Mouse (Mus musculus) large intestine, adult 2 months (tissue): Measurements from ENCODE around the gene Taf12. TPM values are rescaled to one million over a fixed set of nuclear protein-coding genes. Genes with fewer than 3 reads are reported as not detected.

ENCODE experiments used
- polyA plus RNA-seq: library from polyadenylated mRNA; depleted of rRNA; stranded (reverse); fragments of >200 nt; gene quantifications from 2 replicates; pipeline ENCODE4 v1.2.3, GENCODE M21; 2012; rRNA removed

The Taf12 gene
- polyA plus RNA-seq, 1 experiment, result 12.7 TPM

Other genes starting within 250 kb of the Taf12 start
- 0.04 and 0.12 TPM in 2 replicates for gene Gm10300, start 199.7 kb upstream of the Taf12 start, polyA plus RNA-seq
- gene Epb41, start 199.1 kb upstream of the Taf12 start, polyA plus RNA-seq, result 21.6 and 26.1 TPM in 2 replicates
- 0.20 and 0.56 TPM in 2 replicates for gene Oprd1, start 129.9 kb upstream of the Taf12 start, polyA plus RNA-seq
- gene Ythdf2, start 62.1 kb upstream of the Taf12 start, polyA plus RNA-seq, result 17.8 and 21.1 TPM in 2 replicates
- 11.7 and 15.8 TPM in 2 replicates for gene Gmeb1, start 12.8 kb upstream of the Taf12 start, polyA plus RNA-seq
- gene Rab42, start 29.0 kb downstream of the Taf12 start, polyA plus RNA-seq, result 0.88 and 0.89 TPM in 2 replicates
- 13.5 and 19.6 TPM in 2 replicates for gene Trnau1ap, start 55.2 kb downstream of the Taf12 start, polyA plus RNA-seq
- gene Rcc1, start 79.2 kb downstream of the Taf12 start, polyA plus RNA-seq, result 24.6 and 27.8 TPM in 2 replicates
- gene Phactr4, start 148.1 kb downstream of the Taf12 start, polyA plus RNA-seq, result 11.5 and 13.7 TPM in 2 replicates
- gene Med18, start 189.5 kb downstream of the Taf12 start, polyA plus RNA-seq, result 3.5 and 3.8 TPM in 2 replicates
- 6.5 and 6.8 TPM in 2 replicates for gene Sesn2, start 236.1 kb downstream of the Taf12 start, polyA plus RNA-seq